Mouse (Mus musculus) liver, embryonic 15.5 days (tissue): Measurements from ENCODE around the gene Adprhl2. TPM values are rescaled to one million over a fixed set of nuclear protein-coding genes. Genes with fewer than 3 reads are reported as not detected.
A peak's percentile ranks its signal among the peaks of the same experiment; 100 is the strongest.

Source experiments
- ATAC-seq: fragments of 200-750 bp; cut with Nextera tagmentation; 2 replicates; pipeline ENCODE4 v1.8.0; 2017; ENCODE audit warnings: moderate number of reproducible peaks, mild to moderate bottlenecking, moderate library complexity; ENCODE audit not compliant: insufficient read depth
- H3K27ac ChIP-seq: fragments of 300-500 bp; sonication (generic); replicated peaks from 2 replicates; pipeline ENCODE4 v1.5.1; 2015; ENCODE audit warnings: mild to moderate bottlenecking, inconsistent platforms
- H3K27me3 ChIP-seq: fragments of 300-500 bp; sonication (generic); 2 replicates; pipeline ENCODE4 v1.6.1; 2015; ENCODE audit warnings: mild to moderate bottlenecking, inconsistent platforms
- H3K36me3 ChIP-seq: fragments of 300-500 bp; sonication (generic); replicated peaks from 2 replicates; pipeline ENCODE4 v1.6.1; 2015; ENCODE audit warnings: moderate library complexity, mild to moderate bottlenecking, inconsistent platforms
- H3K4me1 ChIP-seq: fragments of 300-500 bp; sonication (generic); replicated peaks from 2 replicates; pipeline ENCODE4 v1.6.1; 2015; ENCODE audit warnings: inconsistent platforms
- H3K4me2 ChIP-seq: fragments of 300-500 bp; sonication (generic); 2 replicates; pipeline ENCODE4 v1.6.1; 2015; ENCODE audit warnings: moderate library complexity, mild to moderate bottlenecking, inconsistent platforms
- H3K4me3 ChIP-seq: fragments of 300-500 bp; sonication (generic); replicated peaks from 2 replicates; pipeline ENCODE4 v1.5.1; 2015; ENCODE audit warnings: mild to moderate bottlenecking, inconsistent platforms
- H3K9ac ChIP-seq: fragments of 300-500 bp; sonication (generic); 2 replicates; pipeline ENCODE4 v1.6.1; 2015; ENCODE audit warnings: moderate library complexity, mild to moderate bottlenecking, inconsistent platforms
- H3K9me3 ChIP-seq: fragments of 300-500 bp; sonication (generic); replicated peaks from 2 replicates; pipeline ENCODE4 v1.6.1; 2016; ENCODE audit warnings: inconsistent platforms
- WGBS: fragments of 180-500 bp; shearing (Covaris S2); methylation state at CpG from one replicate; pipeline ENCODE4 v1.1.7; 2015; ENCODE audit warnings: mixed read lengths; ENCODE audit not compliant: insufficient replicate concordance; 5-methylcytosine and 5-hydroxymethylcytosine counted together
- polyA plus RNA-seq: library from polyadenylated mRNA; unstranded; fragments of >200 nt; fragmentation: Nextera tagmentation; extraction: Ambion mirVana; gene quantifications from 2 replicates; pipeline ENCODE4 v1.2.1, GENCODE M21; 2015

The Adprhl2 gene
- polyA plus RNA-seq, 1 experiment from 2014 or later, result 26.0 TPM

DNA sequence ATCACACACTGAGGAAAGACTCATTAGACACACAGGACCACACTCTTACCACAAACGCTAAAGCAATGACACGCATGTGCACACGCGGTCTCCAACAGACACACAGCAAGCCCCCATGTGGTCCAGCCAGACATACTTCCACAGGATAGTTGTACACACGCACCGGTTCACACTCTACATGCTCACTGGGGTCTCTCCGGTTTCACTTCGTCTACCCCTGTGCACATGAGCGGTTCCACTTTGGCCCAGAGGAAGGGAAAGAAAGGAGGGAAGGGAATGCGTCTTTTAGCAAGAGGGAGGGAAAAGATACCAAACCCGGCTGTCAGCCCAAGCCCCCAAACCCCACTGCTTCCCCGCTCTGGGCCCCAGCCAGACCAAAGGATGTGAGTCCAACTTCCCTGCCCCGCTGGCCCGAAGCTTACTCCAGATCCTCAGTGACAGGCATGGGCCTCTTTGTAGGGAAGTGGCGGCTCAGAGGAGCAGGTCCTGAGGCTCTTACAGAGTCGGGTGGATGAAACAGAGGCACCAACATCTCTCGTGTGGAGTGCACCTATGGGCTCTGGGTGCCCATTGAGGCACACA is 33.3 kb downstream of the Adprhl2 start:
- H3K4me2 ChIP-seq, result no peak overlapping the region
- peaks cover 80% of the 10 kb centered on the region for H3K27me3 ChIP-seq

DNA sequence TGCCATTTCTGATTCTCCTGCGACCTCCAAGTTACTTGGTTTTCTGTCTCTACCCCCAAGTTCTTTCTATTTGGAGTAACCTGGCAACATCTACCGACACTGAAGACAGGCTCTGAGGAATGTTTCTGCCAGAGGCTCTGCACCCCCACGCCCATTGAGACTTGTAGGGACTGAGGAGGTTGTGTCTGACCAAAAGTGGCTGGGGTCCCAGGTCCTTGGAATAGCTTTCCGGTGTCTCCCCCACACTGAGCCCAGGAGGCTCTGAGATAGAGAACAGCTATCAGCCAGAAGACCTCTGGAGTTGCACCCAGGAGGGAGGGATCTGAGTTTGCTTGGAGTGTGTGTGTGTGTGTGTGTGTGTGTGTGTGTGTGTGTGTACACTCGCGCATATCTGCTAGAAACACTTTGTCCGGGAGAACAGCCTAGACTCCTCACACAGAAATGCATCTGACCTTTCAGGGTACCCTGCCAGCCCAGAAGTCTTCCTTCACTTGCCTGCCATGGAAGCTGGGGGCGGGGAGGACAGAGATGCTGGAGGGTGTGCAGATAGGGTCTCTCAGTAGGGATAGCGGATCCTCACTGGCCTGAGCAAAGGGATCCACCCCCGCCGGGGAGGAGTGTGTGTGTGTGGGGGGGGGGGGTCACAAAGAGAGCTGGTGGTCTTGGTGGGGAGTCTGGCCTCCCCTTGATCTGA is 34.1 kb downstream of the Adprhl2 start:
- Histone ChIP-seq H3K27me3 (peaks cover 83% of the 10 kb centered on the region), H3K4me3 (peak overlapping the region; percentile 38; the same call in 1 of the 2 replicates)

More for the DNA sequence above, 33.3 kb downstream of the Adprhl2 start:
- H3K9ac ChIP-seq, result no peak overlapping the region
- H3K9me3 ChIP-seq, result no peaks in the 10 kb centered on the region
- 24% methylated on average over 17 of the region's 17 CpGs for WGBS
- H3K4me3 ChIP-seq, result no peak overlapping the region
- H3K27ac ChIP-seq, result no peak overlapping the region
- no peak for ATAC-seq
- peaks cover 9% of the 10 kb centered on the region; the same call in 1 of the 2 replicates for H3K4me1 ChIP-seq
- H3K36me3 ChIP-seq, result no peaks in the 10 kb centered on the region

DNA sequence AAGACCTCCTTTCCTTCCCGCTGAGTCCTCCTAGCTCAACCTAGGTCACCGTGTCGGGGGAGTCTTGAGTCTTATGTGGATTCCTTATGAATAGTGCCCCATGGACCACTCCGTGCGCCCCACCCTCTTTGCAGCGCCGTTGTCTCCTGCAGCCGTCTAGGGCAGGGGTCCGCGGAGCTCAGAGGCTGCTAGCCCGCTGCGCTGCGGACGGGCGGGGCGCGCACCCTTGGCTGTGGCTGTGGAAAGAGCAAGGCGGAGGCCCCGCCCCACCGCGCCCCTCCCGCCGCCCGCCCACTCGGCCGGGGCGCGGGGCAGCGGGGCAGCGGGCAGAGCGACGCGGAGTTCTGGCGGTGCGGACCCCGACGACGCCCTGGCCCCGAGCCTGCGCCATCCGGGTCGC is 35.0 kb downstream of the Adprhl2 start, which contains the start of gene Col8a2:
TSS of gene Col8a2 (plus strand) at position 302 of the 400 bp plus-strand sequence.
- Histone ChIP-seq H3K4me2 (peak within 1 kb of the TSS; percentile 61), H3K9ac (no peak within 1 kb of the TSS), H3K4me3 (peak within 1 kb of the TSS; percentile 38), H3K4me1 (peaks cover 9% of the 10 kb centered on the region; the same call in 1 of the 2 replicates), H3K27me3 (peaks cover 83% of the 10 kb centered on the region), H3K36me3 (no peaks in the 10 kb centered on the region), H3K9me3 (no peaks in the 10 kb centered on the region), H3K27ac (no peak within 1 kb of the TSS)
- 3% methylated on average over 38 of the region's 42 CpGs for WGBS
- ATAC-seq, result no peak

More for the DNA sequence above, 34.1 kb downstream of the Adprhl2 start:
- Histone ChIP-seq H3K9ac (no peak overlapping the region), H3K9me3 (no peaks in the 10 kb centered on the region), H3K36me3 (no peaks in the 10 kb centered on the region), H3K4me2 (no peak overlapping the region), H3K4me1 (peaks cover 9% of the 10 kb centered on the region; the same call in 1 of the 2 replicates), H3K27ac (no peak overlapping the region)
- no peak for ATAC-seq
- WGBS, result 35% methylated on average over 11 of the region's 11 CpGs

DNA sequence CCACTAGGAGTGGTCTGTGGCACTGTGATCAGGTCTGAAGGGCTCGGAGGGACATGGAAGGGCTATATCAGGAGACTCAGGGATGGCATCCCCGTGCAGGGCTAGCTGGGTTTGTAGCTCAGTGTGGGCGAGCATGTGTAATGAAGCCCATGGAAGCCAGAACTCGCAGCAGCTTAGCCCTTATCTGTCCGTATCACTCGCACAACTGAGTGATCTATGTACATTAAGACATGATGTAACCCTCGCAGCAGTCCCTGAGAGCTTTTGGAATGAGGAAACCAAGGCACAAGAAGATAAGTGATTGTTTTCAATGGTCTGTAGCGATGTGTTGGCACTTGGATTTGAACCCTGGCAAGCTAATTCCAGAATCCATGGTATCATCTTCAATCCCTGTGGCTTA is 37.9 kb downstream of the Adprhl2 start:
- no peak overlapping the region for H3K4me3 ChIP-seq
- no peak overlapping the region for H3K4me2 ChIP-seq
- H3K9me3 ChIP-seq, result no peaks in the 10 kb centered on the region
- no peak overlapping the region for H3K27ac ChIP-seq
- no peak for ATAC-seq
- WGBS, result 36% methylated on average over 8 of the region's 8 CpGs
- no peak overlapping the region for H3K9ac ChIP-seq
- no peaks in the 10 kb centered on the region for H3K36me3 ChIP-seq
- peaks cover 9% of the 10 kb centered on the region; the same call in 1 of the 2 replicates for H3K4me1 ChIP-seq
- peaks cover 60% of the 10 kb centered on the region for H3K27me3 ChIP-seq

DNA sequence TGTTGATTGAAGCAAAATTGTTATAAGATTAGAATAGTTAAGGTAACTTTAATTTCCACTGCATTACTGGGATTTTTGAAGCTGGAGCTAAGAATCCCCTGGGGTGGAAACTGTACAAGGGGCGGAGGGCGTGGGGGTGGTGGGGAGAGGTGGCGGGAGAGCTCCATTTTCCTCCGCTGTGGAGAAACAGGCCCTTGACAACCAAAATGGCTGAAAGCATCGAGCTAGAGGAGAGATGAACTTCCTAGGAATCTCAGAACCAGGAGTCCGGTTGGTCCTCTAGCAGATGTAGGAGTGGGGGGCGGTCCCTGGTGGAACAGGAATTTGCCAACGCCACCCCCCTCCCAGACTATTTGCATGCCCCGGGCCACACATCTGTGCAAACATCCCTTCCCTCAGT is 39.8 kb downstream of the Adprhl2 start:
- Histone ChIP-seq H3K4me2 (no peak overlapping the region), H3K9ac (no peak overlapping the region), H3K4me3 (no peak overlapping the region), H3K27me3 (peaks cover 41% of the 10 kb centered on the region), H3K9me3 (no peaks in the 10 kb centered on the region), H3K4me1 (peaks cover 10% of the 10 kb centered on the region; the same call in 1 of the 2 replicates), H3K27ac (no peak overlapping the region), H3K36me3 (no peaks in the 10 kb centered on the region)
- WGBS, result 62% methylated on average over 9 of the region's 9 CpGs
- ATAC-seq, result no peak

DNA sequence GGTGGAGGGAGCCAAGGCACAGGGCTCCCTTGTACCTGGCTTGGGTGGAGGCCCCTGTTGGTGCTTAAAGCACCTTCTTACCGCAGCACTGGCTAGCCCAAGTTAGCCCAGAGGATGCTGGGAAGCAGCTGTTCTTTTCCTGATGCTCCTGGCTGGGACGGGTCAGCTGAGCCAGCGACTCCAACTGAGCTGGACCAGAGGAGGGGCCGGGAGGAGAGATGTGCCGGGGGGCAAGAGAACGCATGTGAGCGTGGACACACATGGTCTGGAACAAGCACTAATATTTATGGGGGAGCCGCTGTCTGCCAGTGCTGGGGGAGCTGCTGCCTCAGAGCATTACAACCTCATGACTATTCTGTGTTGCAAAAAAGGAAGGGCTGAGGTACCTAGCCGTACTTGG is 42.5 kb downstream of the Adprhl2 start:
- ATAC-seq, result no peak
- WGBS, result 69% methylated on average over 9 of the region's 9 CpGs
- H3K4me2 ChIP-seq, result no peak overlapping the region
- H3K9ac ChIP-seq, result no peak overlapping the region
- H3K4me1 ChIP-seq, result 0 out of 2 replicates have a peak, but pooled peaks cover 3% of the 10 kb centered on the region
- peaks cover 16% of the 10 kb centered on the region for H3K27me3 ChIP-seq
- no peaks in the 10 kb centered on the region for H3K9me3 ChIP-seq
- H3K36me3 ChIP-seq, result peaks cover 2% of the 10 kb centered on the region; the same call in 1 of the 2 replicates
- H3K4me3 ChIP-seq, result no peak overlapping the region
- H3K27ac ChIP-seq, result no peak overlapping the region

DNA sequence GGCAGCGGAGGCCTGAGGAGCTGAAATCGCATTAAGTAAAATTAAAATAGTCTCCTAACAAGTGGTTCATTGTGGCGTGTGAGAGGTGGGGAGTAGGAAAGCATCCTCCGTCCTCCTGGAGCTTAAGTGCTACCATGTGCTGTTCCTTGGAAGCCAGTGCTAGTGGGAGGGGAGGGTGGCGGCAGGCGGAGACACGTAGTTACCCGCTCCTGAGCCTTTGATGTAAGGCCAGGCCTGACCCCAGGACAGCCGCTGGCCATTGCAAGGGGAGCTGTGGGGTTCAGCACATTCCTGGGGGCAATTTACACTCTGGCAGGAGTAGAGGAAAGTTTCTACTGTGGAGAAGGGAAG is 43.0 kb downstream of the Adprhl2 start:
- H3K27me3 ChIP-seq, result peaks cover 12% of the 10 kb centered on the region
- 56% methylated on average over 9 of the region's 9 CpGs for WGBS
- no peak overlapping the region for H3K4me2 ChIP-seq
- no peaks in the 10 kb centered on the region for H3K9me3 ChIP-seq
- peaks cover 5% of the 10 kb centered on the region; the same call in 1 of the 2 replicates for H3K36me3 ChIP-seq
- H3K4me3 ChIP-seq, result no peak overlapping the region
- H3K9ac ChIP-seq, result no peak overlapping the region
- H3K27ac ChIP-seq, result no peak overlapping the region
- 0 out of 2 replicates have a peak, but pooled peaks cover 3% of the 10 kb centered on the region for H3K4me1 ChIP-seq
- ATAC-seq, result no peak

DNA sequence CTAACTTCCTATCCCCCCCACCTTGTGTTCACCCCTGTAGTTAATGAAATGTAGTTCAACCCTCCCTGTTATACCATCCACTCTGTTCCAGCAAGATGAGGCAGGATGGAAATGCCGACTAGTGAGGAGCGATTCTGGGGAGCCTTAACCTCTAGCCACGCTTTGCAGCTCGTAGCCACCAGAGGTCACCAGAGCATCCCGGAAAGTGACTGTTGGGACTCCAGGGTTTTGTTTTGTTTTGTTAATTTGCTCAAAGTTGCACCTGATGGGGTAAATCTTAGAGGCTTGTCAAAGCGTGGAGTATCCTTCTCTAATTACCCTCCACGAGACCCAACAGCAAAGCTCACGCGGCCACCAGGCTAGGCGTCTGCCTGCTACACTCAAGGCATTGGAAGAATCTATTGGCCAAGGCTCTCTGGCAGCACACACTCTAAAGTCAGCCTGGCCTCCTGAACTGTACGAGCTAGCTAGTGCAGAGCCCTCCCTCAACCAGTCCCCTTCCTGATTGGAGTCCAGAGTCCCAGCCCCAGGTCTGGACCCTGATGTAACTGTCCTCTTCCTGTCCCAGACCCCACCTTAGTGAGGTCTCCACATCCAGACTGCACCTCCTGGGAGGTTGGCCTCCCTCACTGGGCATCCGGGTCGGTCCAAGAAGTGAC is 43.5 kb downstream of the Adprhl2 start:
- 14% methylated on average over 13 of the region's 13 CpGs for WGBS
- H3K4me1 ChIP-seq, result 0 out of 2 replicates have a peak, but pooled peaks cover 3% of the 10 kb centered on the region
- 0 out of 2 replicates have a peak, but pooled peaks have one; percentile 34 for ATAC-seq
- peaks cover 7% of the 10 kb centered on the region for H3K27me3 ChIP-seq
- H3K36me3 ChIP-seq, result peaks cover 5% of the 10 kb centered on the region; the same call in 1 of the 2 replicates
- H3K9ac ChIP-seq, result no peak overlapping the region
- no peaks in the 10 kb centered on the region for H3K9me3 ChIP-seq
- no peak overlapping the region for H3K4me3 ChIP-seq
- peak overlapping the region; percentile 36; the same call in 1 of the 2 replicates for H3K4me2 ChIP-seq
- H3K27ac ChIP-seq, result no peak overlapping the region

DNA sequence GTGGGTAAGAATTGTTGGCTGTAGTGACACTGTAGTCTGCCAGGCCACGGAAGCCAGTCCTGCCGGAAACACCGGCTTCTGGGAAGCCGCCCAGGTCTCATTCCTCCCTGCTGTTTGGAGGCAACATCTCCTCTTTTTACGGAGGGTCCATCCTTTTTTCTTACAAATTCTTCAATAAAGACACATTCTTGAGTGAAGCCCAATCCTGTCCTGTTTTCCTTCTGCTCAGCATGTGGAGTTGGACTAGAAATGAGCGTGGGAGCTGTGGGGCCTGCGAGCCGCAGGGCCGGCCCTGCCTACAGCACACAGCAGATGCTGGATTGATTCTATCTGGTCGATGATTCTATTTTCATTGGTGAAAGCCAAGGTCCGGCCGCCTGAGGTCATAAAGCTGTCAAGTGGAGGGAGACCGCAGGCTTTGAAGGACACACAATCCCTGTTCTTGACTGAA is 45.8 kb downstream of the Adprhl2 start:
- 82% methylated on average over 13 of the region's 13 CpGs for WGBS
- Histone ChIP-seq H3K27ac (no peak overlapping the region), H3K4me2 (no peak overlapping the region), H3K27me3 (no peaks in the 10 kb centered on the region), H3K4me3 (no peak overlapping the region), H3K4me1 (0 out of 2 replicates have a peak, but pooled peaks cover 3% of the 10 kb centered on the region), H3K36me3 (peaks cover 5% of the 10 kb centered on the region; the same call in 1 of the 2 replicates), H3K9ac (no peak overlapping the region), H3K9me3 (no peaks in the 10 kb centered on the region)
- ATAC-seq, result no peak

DNA sequence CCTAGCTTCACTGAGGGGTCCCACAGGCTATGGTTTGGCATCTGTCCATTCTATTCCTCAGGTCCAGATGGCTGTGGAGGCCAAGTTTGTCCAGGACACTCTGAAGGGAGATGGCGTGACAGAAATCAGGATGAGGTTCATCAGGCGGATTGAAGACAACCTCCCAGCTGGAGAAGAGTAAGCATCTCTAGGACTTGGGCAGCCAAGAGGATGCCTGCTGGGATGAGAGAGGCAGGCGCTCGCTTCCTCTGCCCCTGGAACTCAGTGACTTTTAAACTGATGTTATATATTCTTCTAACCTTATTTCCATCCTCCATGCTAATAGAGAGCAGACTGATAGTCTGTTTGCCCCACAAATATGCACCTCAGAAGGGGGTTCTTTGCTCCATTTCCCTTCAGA is 46.4 kb downstream of the Adprhl2 start:
- Histone ChIP-seq H3K36me3 (peaks cover 5% of the 10 kb centered on the region; the same call in 1 of the 2 replicates), H3K27ac (no peak overlapping the region), H3K9me3 (no peaks in the 10 kb centered on the region), H3K27me3 (no peaks in the 10 kb centered on the region), H3K9ac (no peak overlapping the region), H3K4me1 (0 out of 2 replicates have a peak, but pooled peaks cover 3% of the 10 kb centered on the region), H3K4me2 (no peak overlapping the region), H3K4me3 (no peak overlapping the region)
- WGBS, result 76% methylated on average over 4 of the region's 4 CpGs
- ATAC-seq, result no peak

DNA sequence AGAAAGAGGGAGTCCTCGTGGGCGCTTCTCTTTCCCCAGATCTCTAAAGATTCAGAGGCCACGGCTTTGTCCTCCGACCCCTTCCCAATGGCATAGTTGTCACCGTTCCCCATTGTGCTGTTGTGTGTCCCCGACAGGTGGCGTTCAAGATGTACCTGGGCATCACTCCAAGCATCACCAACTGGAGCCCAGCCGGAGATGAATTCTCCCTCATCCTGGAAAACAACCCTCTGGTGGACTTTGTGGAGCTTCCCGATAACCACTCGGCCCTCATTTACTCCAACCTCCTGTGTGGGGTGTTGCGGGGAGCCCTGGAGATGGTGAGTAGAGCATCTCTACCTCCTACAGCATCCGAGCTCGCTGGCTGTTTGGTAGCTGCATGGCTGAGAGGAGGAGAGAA is 47.8 kb downstream of the Adprhl2 start:
- H3K9ac ChIP-seq, result no peak overlapping the region
- WGBS, result 80% methylated on average over 13 of the region's 13 CpGs
- ATAC-seq, result no peak

More for the DNA sequence above, 47.8 kb downstream of the Adprhl2 start:
- H3K4me3 ChIP-seq, result no peak overlapping the region
- no peak overlapping the region for H3K4me2 ChIP-seq
- H3K27ac ChIP-seq, result no peak overlapping the region
- H3K36me3 ChIP-seq, result peaks cover 5% of the 10 kb centered on the region; the same call in 1 of the 2 replicates
- no peaks in the 10 kb centered on the region for H3K9me3 ChIP-seq
- H3K4me1 ChIP-seq, result 0 out of 2 replicates have a peak, but pooled peaks cover 3% of the 10 kb centered on the region
- H3K27me3 ChIP-seq, result no peaks in the 10 kb centered on the region
